Mouse (Mus musculus): ENCODE data around the gene Cypt2.

Cypt2 gene

GRCm38 (mm10) chrX:105499472-105499871 lies at the start of gene Cypt2:
Gene Cypt2, plus strand, starts transcription at chrX:105499772.
- DNase-seq (ENCODE audit: low spot score): peak; percentile 2

DNA sequence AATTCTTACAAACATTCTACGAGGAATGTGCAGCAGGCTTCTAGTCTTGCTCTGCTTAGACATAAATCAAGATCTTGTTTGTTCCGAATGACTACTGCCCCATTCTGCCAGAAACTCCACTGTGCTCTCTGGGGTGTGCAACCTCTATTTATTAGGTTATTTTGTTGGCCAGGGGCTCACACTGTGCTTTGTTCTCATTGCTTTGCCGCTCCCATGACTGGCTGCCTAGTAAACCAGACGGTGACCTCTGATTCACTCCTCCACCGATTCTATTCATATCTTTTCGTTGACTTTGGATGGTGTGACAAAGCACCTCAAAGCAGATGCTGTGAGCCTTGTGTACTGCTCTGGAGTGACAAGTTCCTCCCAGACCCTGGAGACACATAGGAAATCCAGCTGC lies 46.7 kb downstream of the Cypt2 start:
- DNase-seq (ENCODE audit: low spot score): no peak

Measured in testis, postnatal 14 days (tissue).